Mouse (Mus musculus) neural tube, embryonic 12.5 days (tissue): ENCODE measurements around the gene Stab2. TPM values are rescaled to one million over a fixed set of nuclear protein-coding genes. Genes with fewer than 3 reads are reported as not detected.

Experiments
- ATAC-seq: fragments of 200-750 bp; cut with Nextera tagmentation; 2 replicates; pipeline ENCODE4 v1.8.0; 2017; ENCODE audit warnings: low read depth, mild to moderate bottlenecking, moderate TSS enrichment, moderate library complexity; ENCODE audit not compliant: low FRiP score
- H3K27ac ChIP-seq: fragments of 300-500 bp; sonication (generic); 2 replicates; pipeline ENCODE4 v1.5.1; 2016
- H3K27me3 ChIP-seq: fragments of 300-500 bp; sonication (generic); replicated peaks from 2 replicates; pipeline ENCODE4 v1.6.1; 2016; ENCODE audit warnings: mild to moderate bottlenecking
- H3K36me3 ChIP-seq: fragments of 300-500 bp; sonication (generic); 2 replicates; pipeline ENCODE4 v1.6.1; 2016; ENCODE audit warnings: mild to moderate bottlenecking
- H3K4me1 ChIP-seq: fragments of 300-500 bp; sonication (generic); 2 replicates; pipeline ENCODE4 v1.6.1; 2016
- H3K4me2 ChIP-seq: fragments of 300-500 bp; sonication (generic); replicated peaks from 2 replicates; pipeline ENCODE4 v1.6.1; 2016; ENCODE audit warnings: mild to moderate bottlenecking
- H3K4me3 ChIP-seq: fragments of 300-500 bp; sonication (generic); 2 replicates; pipeline ENCODE4 v1.5.1; 2016
- H3K9ac ChIP-seq: fragments of 300-500 bp; sonication (generic); 2 replicates; pipeline ENCODE4 v1.6.1; 2016; ENCODE audit warnings: mild to moderate bottlenecking
- H3K9me3 ChIP-seq: fragments of 300-500 bp; sonication (generic); 2 replicates; pipeline ENCODE4 v1.6.1; 2016; ENCODE audit warnings: mild to moderate bottlenecking
- WGBS: fragments of 180-500 bp; shearing (Covaris S2); methylation state at CpG from one replicate; pipeline ENCODE4 v1.1.7; 2016; 5-methylcytosine and 5-hydroxymethylcytosine counted together
- polyA plus RNA-seq: library from polyadenylated mRNA; unstranded; fragments of >200 nt; fragmentation: Nextera tagmentation; extraction: Ambion mirVana; gene quantifications from 2 replicates; pipeline ENCODE4 v1.2.1, GENCODE M21; 2016

The Stab2 gene
- polyA plus RNA-seq, 1 experiment from 2014 or later: 0.20 TPM

DNA sequence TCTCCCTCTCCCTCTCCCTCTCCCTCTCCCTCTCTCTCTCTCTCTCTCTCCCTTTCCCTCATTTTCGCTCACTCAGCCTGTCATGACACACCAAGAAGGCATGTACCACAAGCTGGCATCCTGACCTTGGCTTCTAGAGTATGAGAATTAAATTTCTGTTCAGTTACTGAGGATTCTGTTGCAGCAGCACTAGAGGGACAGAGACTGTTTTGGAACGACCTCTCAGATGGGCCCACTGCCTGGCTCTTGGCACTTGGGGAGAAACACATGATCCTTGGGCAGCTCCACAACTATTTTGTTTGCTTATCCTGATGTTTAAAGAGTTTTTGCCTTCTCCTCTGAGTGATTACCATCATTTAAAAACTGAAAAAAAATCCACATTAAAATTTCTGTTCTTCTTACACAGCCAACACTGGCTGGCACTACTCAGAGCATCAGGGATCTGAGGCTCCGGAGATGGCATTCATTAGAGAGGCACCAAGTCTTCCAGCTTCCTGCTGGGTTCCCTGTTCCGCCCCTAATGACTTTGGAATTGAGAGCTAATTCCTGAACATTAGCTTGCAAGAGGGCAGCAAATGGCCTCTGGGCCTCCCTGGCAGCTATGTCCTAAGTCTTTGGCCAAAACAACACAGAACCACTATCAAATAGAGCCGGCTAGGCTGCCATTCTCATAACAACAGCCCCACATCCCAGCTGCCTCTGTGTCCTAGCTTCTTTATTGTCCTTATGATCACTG is 127.6 kb downstream of the Stab2 start:
- no peak for ATAC-seq
- no peaks in the 10 kb centered on the region for H3K27me3 ChIP-seq
- no peaks in the 10 kb centered on the region for H3K4me1 ChIP-seq
- H3K9ac ChIP-seq: no peak overlapping the region
- no peaks in the 10 kb centered on the region for H3K9me3 ChIP-seq
- H3K4me3 ChIP-seq: no peak overlapping the region
- 48% methylated on average over 5 of the region's 5 CpGs for WGBS
- H3K4me2 ChIP-seq: no peak overlapping the region
- no peaks in the 10 kb centered on the region for H3K36me3 ChIP-seq
- H3K27ac ChIP-seq: no peak overlapping the region

DNA sequence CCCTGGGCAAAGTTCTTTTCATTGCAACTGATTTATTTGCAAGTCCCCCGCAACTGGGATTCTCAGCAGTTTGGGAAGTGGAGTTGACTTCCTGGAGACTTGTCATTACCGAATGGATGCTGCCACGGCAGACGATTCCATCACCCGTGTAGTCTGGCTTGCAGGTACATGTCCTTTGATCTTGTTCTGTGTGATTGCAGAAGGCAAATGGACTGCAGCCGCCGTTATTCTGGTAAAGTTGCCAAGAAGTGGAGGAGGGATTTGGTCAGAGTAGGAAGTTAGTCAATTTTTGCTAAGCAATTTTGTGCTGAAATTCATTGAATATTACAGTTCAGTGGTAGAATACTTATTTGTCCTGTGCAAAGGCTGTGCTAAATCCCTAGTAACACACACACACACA is 129.1 kb downstream of the Stab2 start:
- Histone ChIP-seq H3K9ac (no peak overlapping the region), H3K9me3 (no peaks in the 10 kb centered on the region), H3K4me2 (no peak overlapping the region), H3K4me1 (no peaks in the 10 kb centered on the region), H3K4me3 (no peak overlapping the region), H3K36me3 (no peaks in the 10 kb centered on the region), H3K27me3 (no peaks in the 10 kb centered on the region), H3K27ac (no peak overlapping the region)
- WGBS: 85% methylated on average over 7 of the region's 7 CpGs
- no peak for ATAC-seq

DNA sequence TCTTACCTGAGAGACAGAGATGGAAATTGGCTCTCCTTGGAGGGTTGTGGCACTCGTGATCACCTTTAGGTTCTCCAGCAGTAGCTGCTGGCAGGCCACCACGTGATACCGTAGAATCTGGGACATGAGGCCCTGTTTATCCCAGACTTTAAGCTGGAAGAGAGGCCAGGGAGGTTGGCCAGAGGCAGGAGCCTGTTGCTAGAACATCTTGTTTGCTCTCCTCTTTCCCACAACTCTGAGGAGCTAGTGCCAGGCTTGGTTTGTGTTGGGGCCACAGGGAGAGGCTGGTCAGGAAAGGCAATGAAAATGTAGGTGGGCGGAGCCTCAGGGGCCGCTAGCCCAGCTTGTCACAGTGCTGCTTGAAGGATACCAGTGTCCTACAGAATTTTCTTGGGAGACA is 135.2 kb downstream of the Stab2 start:
- Histone ChIP-seq H3K36me3 (no peaks in the 10 kb centered on the region), H3K27me3 (no peaks in the 10 kb centered on the region), H3K9me3 (no peaks in the 10 kb centered on the region), H3K27ac (no peak overlapping the region), H3K4me3 (no peak overlapping the region), H3K4me2 (no peak overlapping the region), H3K4me1 (no peaks in the 10 kb centered on the region), H3K9ac (no peak overlapping the region)
- no peak for ATAC-seq
- 79% methylated on average over 5 of the region's 5 CpGs for WGBS

DNA sequence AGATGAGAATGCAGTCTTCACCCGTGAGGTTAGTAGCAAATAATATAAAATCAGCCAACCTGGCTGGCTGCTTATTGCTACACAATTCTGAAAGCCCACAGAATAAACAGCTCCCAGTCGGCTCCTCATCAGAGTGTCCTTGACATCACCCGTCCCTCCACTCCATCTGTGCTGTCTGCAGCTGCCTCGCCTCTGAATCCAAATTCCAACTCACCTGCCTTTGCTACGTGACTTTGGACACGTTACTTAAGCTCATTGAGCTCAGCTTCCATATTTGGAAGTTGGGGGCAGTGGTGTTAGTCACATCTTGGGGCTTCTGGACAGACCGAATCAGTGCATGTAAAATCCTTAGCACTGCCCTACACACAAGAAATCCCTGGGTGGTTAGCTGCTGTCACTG is 135.7 kb downstream of the Stab2 start:
- no peaks in the 10 kb centered on the region for H3K9me3 ChIP-seq
- ATAC-seq: no peak
- H3K36me3 ChIP-seq: no peaks in the 10 kb centered on the region
- no peak overlapping the region for H3K9ac ChIP-seq
- no peaks in the 10 kb centered on the region for H3K4me1 ChIP-seq
- no peak overlapping the region for H3K4me2 ChIP-seq
- H3K4me3 ChIP-seq: no peak overlapping the region
- H3K27ac ChIP-seq: no peak overlapping the region
- 84% methylated on average over 7 of the region's 7 CpGs for WGBS
- H3K27me3 ChIP-seq: no peaks in the 10 kb centered on the region

DNA sequence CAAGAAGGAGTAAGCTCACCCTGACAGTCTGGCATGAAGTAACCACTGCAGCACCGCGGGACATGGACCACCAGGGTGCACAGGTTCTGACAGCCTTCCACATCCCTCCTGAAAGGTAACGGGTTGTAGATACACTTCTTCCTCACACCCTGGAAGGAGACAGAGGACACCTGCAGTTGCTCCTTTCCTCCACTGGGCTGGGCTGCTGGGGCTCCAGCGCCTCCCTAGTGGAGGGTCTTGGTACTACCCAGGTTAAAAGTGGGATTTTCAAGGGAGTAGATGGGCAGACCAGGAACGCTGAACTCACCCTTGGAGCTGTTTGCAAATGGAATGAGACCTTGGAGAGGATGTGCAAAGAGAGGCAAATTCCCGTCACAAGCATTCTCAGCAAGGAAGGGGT is 144.4 kb downstream of the Stab2 start:
- Histone ChIP-seq H3K4me1 (no peaks in the 10 kb centered on the region), H3K9ac (no peak overlapping the region), H3K9me3 (no peaks in the 10 kb centered on the region), H3K4me3 (no peak overlapping the region), H3K27me3 (no peaks in the 10 kb centered on the region), H3K27ac (no peak overlapping the region), H3K4me2 (no peak overlapping the region), H3K36me3 (no peaks in the 10 kb centered on the region)
- no peak for ATAC-seq
- WGBS: 86% methylated on average over 6 of the region's 6 CpGs

DNA sequence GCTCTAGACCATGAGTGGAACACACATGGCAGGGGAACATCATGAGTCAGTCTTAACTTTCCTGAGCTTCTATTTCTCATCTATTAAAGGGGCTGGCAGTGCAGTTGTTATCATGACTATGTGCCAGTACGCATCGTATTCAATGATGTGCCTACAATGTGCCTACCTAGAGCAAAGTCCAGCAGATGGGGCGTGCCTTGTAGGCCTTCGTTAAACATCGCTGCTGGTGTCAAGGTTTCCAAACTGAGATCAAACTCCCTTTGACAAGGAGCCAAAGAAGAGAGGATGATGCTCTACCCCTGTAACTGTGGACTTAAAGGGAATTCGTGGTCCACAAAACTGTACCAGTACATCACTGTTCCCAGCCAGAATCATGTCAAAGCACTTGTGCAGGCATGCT is 145.3 kb downstream of the Stab2 start:
- Histone ChIP-seq H3K9ac (no peak overlapping the region), H3K4me3 (no peak overlapping the region), H3K9me3 (no peaks in the 10 kb centered on the region), H3K4me1 (no peaks in the 10 kb centered on the region), H3K36me3 (no peaks in the 10 kb centered on the region), H3K27me3 (no peaks in the 10 kb centered on the region), H3K27ac (no peak overlapping the region), H3K4me2 (no peak overlapping the region)
- 88% methylated on average over 6 of the region's 6 CpGs for WGBS
- no peak for ATAC-seq

DNA sequence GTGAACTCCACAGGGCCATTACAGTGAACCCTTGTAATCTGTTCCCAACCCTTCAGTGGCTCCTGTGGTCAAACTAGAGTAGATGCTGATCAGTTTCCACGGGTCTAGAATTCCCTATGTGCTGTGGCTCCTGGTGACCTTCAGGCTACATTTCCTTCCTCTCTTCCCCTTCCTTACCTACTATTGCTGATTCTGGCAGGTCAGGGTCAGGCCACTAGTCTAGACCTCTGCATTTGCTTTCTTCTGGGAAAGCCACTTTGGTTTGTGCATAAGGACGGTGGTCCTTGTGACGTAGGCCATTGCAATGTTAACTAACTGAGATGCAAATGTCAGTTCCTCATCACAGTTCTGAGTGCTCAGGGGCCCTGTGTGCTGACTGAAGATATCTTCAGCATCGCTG is 147.4 kb downstream of the Stab2 start:
- no peak overlapping the region for H3K9ac ChIP-seq
- H3K27me3 ChIP-seq: no peaks in the 10 kb centered on the region
- no peak overlapping the region for H3K4me2 ChIP-seq
- no peak overlapping the region for H3K4me3 ChIP-seq
- ATAC-seq: no peak
- H3K9me3 ChIP-seq: no peaks in the 10 kb centered on the region
- H3K4me1 ChIP-seq: no peaks in the 10 kb centered on the region
- no peak overlapping the region for H3K27ac ChIP-seq
- 77% methylated on average over 4 of the region's 4 CpGs for WGBS
- H3K36me3 ChIP-seq: no peaks in the 10 kb centered on the region

DNA sequence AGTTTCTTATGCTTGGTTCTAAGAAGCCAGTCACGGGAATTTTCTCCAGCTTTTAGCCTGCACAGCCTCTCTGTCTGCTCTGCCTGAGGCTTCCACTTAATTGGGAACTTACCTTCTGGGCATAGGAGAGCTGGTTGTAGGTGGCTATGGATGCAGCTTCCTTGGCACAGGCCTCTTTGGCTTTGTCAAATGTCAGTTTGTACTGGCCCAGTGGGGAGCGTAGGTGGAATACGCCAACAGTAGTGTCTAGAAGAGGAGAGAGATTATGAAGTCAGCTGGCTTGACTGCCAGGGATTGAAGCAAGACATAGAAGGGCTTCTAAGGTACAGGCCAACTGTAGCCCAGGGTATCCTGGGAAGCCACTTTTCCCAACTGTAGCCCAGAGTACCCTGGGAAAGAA is 154.4 kb downstream of the Stab2 start:
- no peaks in the 10 kb centered on the region for H3K27me3 ChIP-seq
- H3K9ac ChIP-seq: no peak overlapping the region
- ATAC-seq: no peak
- no peaks in the 10 kb centered on the region for H3K36me3 ChIP-seq
- no peak overlapping the region for H3K4me2 ChIP-seq
- no peak overlapping the region for H3K27ac ChIP-seq
- H3K4me3 ChIP-seq: no peak overlapping the region
- no peaks in the 10 kb centered on the region for H3K9me3 ChIP-seq
- no peaks in the 10 kb centered on the region for H3K4me1 ChIP-seq
- 80% methylated on average over 3 of the region's 3 CpGs for WGBS

DNA sequence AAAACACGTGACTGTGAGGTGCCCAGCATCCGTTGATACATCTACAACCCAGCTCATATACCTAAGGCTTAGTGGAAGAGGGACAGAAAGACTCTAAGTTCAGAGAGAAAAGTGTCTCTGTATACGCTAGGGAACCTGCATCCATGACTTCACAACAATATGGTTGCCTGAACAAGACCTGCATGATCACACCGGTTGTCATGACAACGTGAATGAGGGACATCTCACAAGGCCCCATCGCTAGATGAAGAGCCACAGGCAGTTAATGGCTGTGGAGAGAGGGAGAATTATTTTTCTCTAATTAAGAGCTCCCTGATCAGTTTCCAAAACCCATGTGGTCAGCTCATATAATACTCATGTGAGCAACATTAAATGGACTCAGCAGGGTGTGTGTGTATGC is 155.7 kb downstream of the Stab2 start:
- 80% methylated on average over 6 of the region's 6 CpGs for WGBS
- no peaks in the 10 kb centered on the region for H3K27me3 ChIP-seq

DNA sequence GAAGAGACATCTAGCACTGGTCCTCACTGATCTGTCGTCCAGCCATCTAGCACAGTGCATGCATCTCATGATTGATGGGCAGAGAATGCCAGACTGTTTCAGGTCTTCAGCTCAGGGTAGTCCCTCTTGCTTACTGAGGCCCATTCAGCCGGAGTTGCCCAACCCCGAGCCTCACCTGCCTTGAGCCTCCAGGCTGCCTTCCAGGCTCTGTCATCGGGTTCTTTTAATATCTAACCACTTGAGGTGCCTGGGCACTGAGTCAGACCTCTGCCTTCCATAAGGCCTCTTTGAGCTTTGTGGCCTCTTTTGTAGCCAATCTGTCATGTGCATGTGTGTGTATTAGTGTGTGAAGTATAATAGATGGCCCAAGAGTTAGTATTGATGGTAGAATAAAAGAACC is 158.3 kb downstream of the Stab2 start:
- no peaks in the 10 kb centered on the region for H3K27me3 ChIP-seq
- H3K9me3 ChIP-seq: no peaks in the 10 kb centered on the region
- H3K4me2 ChIP-seq: no peak overlapping the region
- H3K9ac ChIP-seq: no peak overlapping the region
- no peaks in the 10 kb centered on the region for H3K36me3 ChIP-seq
- no peaks in the 10 kb centered on the region for H3K4me1 ChIP-seq
- H3K27ac ChIP-seq: no peak overlapping the region
- no peak for ATAC-seq
- H3K4me3 ChIP-seq: no peak overlapping the region
- WGBS: 83% methylated on average over 4 of the region's 4 CpGs

More for the DNA sequence above, 155.7 kb downstream of the Stab2 start:
- no peak for ATAC-seq
- H3K4me1 ChIP-seq: no peaks in the 10 kb centered on the region
- H3K27ac ChIP-seq: no peak overlapping the region
- H3K36me3 ChIP-seq: no peaks in the 10 kb centered on the region
- H3K9ac ChIP-seq: no peak overlapping the region
- no peak overlapping the region for H3K4me2 ChIP-seq
- no peak overlapping the region for H3K4me3 ChIP-seq
- H3K9me3 ChIP-seq: no peaks in the 10 kb centered on the region

DNA sequence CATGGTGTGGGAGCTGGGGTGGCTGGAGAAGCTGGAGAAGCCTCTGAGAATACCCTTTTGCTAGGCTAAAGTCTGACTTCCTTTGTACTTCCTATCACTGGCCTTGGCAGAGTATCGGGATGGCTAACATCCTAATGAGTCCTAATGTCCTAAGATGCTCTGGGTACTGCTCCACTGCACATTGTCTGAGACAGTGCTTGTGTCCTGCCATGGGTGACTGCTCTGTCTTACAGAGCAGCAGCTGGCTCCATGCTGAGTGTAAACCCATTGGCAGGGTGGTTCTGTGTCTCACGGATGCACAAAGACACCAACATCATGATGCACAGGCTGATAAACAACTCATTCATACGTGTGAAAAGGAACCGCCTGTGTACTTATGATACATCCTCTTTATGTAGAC is 158.7 kb downstream of the Stab2 start:
- Histone ChIP-seq H3K9ac (no peak overlapping the region), H3K36me3 (no peaks in the 10 kb centered on the region), H3K27me3 (no peaks in the 10 kb centered on the region), H3K4me2 (no peak overlapping the region), H3K4me3 (no peak overlapping the region), H3K4me1 (no peaks in the 10 kb centered on the region), H3K27ac (no peak overlapping the region), H3K9me3 (no peaks in the 10 kb centered on the region)
- no peak for ATAC-seq
- 92% methylated on average over 4 of the region's 4 CpGs for WGBS

DNA sequence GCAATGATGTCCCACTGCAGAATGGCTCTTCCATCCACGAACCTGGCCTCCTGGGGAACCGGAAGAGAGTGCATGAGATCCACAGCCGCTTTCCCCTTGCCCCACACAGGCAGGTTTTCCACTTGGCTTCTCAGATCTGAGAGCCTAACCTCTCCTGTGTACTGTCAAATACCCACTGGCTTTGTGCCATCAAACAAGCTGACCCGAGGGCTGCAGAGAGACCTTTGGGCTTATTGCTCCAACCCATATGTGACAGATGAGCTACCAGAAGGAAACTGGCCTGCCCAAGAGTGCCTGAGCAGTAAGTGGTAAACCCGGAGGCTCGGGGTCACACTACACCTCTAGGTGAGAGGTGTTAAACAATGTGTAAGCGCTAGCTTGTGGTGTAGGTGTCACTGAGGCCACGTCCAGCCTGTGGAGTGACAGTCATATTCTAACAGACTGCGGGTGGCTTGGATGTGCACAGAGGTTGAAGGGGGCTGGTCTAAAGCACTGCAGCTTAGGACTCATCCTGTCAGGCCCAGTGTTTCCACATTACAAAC is 160.8 kb downstream of the Stab2 start:
- Histone ChIP-seq H3K9ac (no peak overlapping the region), H3K27me3 (no peaks in the 10 kb centered on the region), H3K4me2 (no peak overlapping the region), H3K9me3 (no peaks in the 10 kb centered on the region), H3K4me1 (no peaks in the 10 kb centered on the region), H3K36me3 (no peaks in the 10 kb centered on the region), H3K27ac (no peak overlapping the region), H3K4me3 (no peak overlapping the region)
- 82% methylated on average over 9 of the region's 9 CpGs for WGBS
- ATAC-seq: no peak

DNA sequence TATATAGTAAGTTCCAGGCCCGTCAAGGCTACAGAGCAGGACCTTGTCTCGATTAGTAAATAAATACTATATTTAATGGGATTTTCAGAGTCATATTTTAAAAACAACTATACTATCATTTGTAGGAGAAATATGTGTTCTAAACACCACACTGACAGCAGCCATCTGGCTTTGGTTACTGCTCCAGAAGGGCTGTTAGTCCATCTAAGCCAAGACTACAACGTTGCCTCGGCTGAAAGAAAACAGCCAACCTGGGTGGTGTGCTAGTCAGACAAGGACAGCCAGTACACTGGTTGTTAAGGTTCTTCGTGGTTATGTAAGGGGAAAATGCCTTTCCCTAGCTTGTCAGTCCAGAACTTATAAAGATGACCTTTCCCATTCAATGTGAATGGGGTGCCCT is 165.2 kb downstream of the Stab2 start:
- H3K27ac ChIP-seq: no peak overlapping the region
- no peaks in the 10 kb centered on the region for H3K9me3 ChIP-seq
- H3K4me3 ChIP-seq: no peak overlapping the region
- WGBS: 88% methylated on average over 5 of the region's 5 CpGs
- H3K36me3 ChIP-seq: no peaks in the 10 kb centered on the region
- ATAC-seq: no peak
- H3K4me2 ChIP-seq: no peak overlapping the region
- no peaks in the 10 kb centered on the region for H3K27me3 ChIP-seq
- no peaks in the 10 kb centered on the region for H3K4me1 ChIP-seq
- H3K9ac ChIP-seq: no peak overlapping the region
